Mouse (Mus musculus): ENCODE data around the gene Rhof.

DNA sequence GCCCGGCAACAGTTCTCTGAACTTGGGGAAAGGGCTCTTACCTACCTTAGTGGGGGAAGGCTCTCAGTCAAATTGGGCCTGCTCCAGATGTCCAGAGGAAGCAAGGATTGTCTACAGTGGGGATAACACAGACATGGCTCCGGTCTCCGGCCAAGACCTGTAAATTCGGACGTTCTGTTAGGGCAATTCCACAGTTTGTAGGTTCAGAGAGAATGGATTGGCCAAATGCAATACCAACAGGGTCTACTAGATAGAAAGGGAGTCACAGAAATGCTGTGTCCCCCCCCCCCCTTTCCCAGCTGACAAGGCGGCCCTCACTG lies 5.4 kb upstream of the Rhof start:
- no peak for TF ChIP-seq CTCF (IDR thresholded peaks at IDR 0.05; ENCODE audit: low read depth, low read length)
- no peak for TF ChIP-seq POLR2A (IDR thresholded peaks at IDR 0.05; ENCODE audit: extremely low read depth, insufficient read depth, low read length)
